15 mouse cellular contexts compared by ENCODE assay signal in genomic region chr1:131754212-131754829, GRCm38 (mm10). TPM values are rescaled to one million over a fixed set of nuclear protein-coding genes. Genes with fewer than 3 reads are reported as not detected.
DNase-seq lines count a peak whose midpoint lies in the region; ATAC-seq and TF ChIP-seq lines count a peak whose summit lies in the region.
"Had no signal": no experiment of that assay in that cellular context is flagged by ENCODE, and none has a peak within 500 bp of the region (broad histone marks: within the 10 kb centered on the region; RNA-seq: fewer than 3 reads in every experiment).

No protein-coding gene starts in this region.

- H3K4me3 ChIP-seq in heart, adult 2 months: no peak overlapping the region
- no peak overlapping the region for H3K4me3 ChIP-seq in liver, embryonic 11.5 days (ENCODE audit: low read depth, low read length)
- H3K4me3 ChIP-seq in MEL (ENCODE audit: control insufficient read depth in 1 of 2, insufficient read depth in 1 of 2, low read depth in 2 of 2, low read length in 2 of 2): no peak overlapping the region
- no peak overlapping the region for H3K4me3 ChIP-seq in hindbrain, embryonic 13.5 days
- H3K4me3 ChIP-seq: forebrain, embryonic 12.5 days; hindbrain, embryonic 12.5 days; liver, embryonic 13.5 days; midbrain, embryonic 12.5 days; neural tube, embryonic 15.5 days had no signal

- no peaks in the 10 kb centered on the region for H3K36me3 ChIP-seq in heart, adult 2 months (ENCODE audit: control insufficient read depth, insufficient read depth, low read length)
- no peaks in the 10 kb centered on the region for H3K36me3 ChIP-seq in liver, embryonic 11.5 days (ENCODE audit: control insufficient read depth, insufficient read depth, low read length)
- H3K36me3 ChIP-seq in MEL (ENCODE audit: control insufficient read depth in 1 of 2, insufficient read depth in 2 of 2, low read length in 2 of 2): peaks cover 0 to 8% of the 10 kb centered on the region in 2 experiments; a peak in 2 of 4 replicates
- H3K36me3 ChIP-seq in hindbrain, embryonic 13.5 days: no peaks in the 10 kb centered on the region
- H3K36me3 ChIP-seq: forebrain, embryonic 12.5 days; hindbrain, embryonic 12.5 days; liver, embryonic 13.5 days; midbrain, embryonic 12.5 days; neural tube, embryonic 15.5 days had no signal

- no peak for TF ChIP-seq EP300 in heart, adult 2 months (IDR thresholded peaks at IDR 0.05; ENCODE audit: insufficient read depth, low read depth, low read length)
- TF ChIP-seq EP300 in MEL (IDR thresholded peaks at IDR 0.05; ENCODE audit: low read depth in 1 of 2, low read length in 2 of 2): peak; percentile 52 to 58; a peak in 3 of 4 replicates

- no peaks in the 10 kb centered on the region for H3K27me3 ChIP-seq in heart, adult 2 months (ENCODE audit: control insufficient read depth, insufficient read depth, low read length)
- H3K27me3 ChIP-seq in liver, embryonic 11.5 days (replicated peaks; ENCODE audit: control insufficient read depth, insufficient read depth, low read length): no peaks in the 10 kb centered on the region
- H3K27me3 ChIP-seq in MEL (ENCODE audit: control insufficient read depth in 1 of 2, insufficient read depth in 2 of 2, low read length in 2 of 2): peaks cover 1 to 7% of the 10 kb centered on the region in 2 experiments
- no peaks in the 10 kb centered on the region for H3K27me3 ChIP-seq in hindbrain, embryonic 13.5 days
- H3K27me3 ChIP-seq: forebrain, embryonic 12.5 days; hindbrain, embryonic 12.5 days; neural tube, embryonic 15.5 days had no signal

- DNase-seq in heart, adult 2 months: no peak
- no peak for DNase-seq in heart, postnatal 10 days
- DNase-seq in liver, embryonic 11.5 days (ENCODE audit: low spot score): no peak
- DNase-seq in liver: no peak
- DNase-seq in MEL (ENCODE audit: low read depth, low spot score): peak; percentile 42
- DNase-seq in spleen, adult 18-20 months: no peak
- DNase-seq: B cell, adult 2 months; liver, embryonic 13.5 days had no signal

- H3K4me2 ChIP-seq in liver, embryonic 11.5 days: no peak overlapping the region
- no peak overlapping the region for H3K4me2 ChIP-seq in hindbrain, embryonic 13.5 days
- H3K4me2 ChIP-seq: forebrain, embryonic 12.5 days; hindbrain, embryonic 12.5 days; liver, embryonic 13.5 days; midbrain, embryonic 12.5 days; neural tube, embryonic 15.5 days had no signal

- peak; percentile 57; the same call in 1 of the 2 replicates for ATAC-seq in liver, embryonic 11.5 days (replicated peaks; ENCODE audit: low FRiP score)
- peak; percentile 31 for ATAC-seq in megakaryocyte-erythroid progenitor cell, adult 5-6 weeks (replicated peaks; ENCODE audit: low FRiP score, low TSS enrichment, poor library complexity, severe bottlenecking)
- no peak for ATAC-seq in hindbrain, embryonic 13.5 days (ENCODE audit: low FRiP score)
- ATAC-seq: intestine, postnatal 0 days had no signal

- H3K4me1 ChIP-seq in heart, adult 2 months (ENCODE audit: control insufficient read depth, insufficient read depth, low read length): peaks cover 6% of the 10 kb centered on the region
- peaks cover 13% of the 10 kb centered on the region for H3K4me1 ChIP-seq in liver, embryonic 11.5 days (replicated peaks; ENCODE audit: control insufficient read depth, insufficient read depth, low read length)
- H3K4me1 ChIP-seq in MEL (ENCODE audit: control insufficient read depth in 1 of 2, insufficient read depth in 2 of 2, low read length in 2 of 2): peaks cover 0 to 15% of the 10 kb centered on the region in 2 experiments; a peak in 2 of 4 replicates
- H3K4me1 ChIP-seq in hindbrain, embryonic 13.5 days (replicated peaks): 0 out of 2 replicates have a peak, but pooled peaks cover 9% of the 10 kb centered on the region
- H3K4me1 ChIP-seq: neural tube, embryonic 15.5 days had no signal

- WGBS in heart, adult 2 months: 17% methylated on average over 3 of the region's 3 CpGs
- WGBS in liver, embryonic 11.5 days: 27% methylated on average over 3 of the region's 3 CpGs
- 79% methylated on average over 3 of the region's 3 CpGs for WGBS in hindbrain, embryonic 13.5 days

- peak overlapping the region; percentile 31; the same call in 1 of the 2 replicates for H3K27ac ChIP-seq in heart, adult 2 months
- H3K27ac ChIP-seq in liver, embryonic 11.5 days (ENCODE audit: low read depth, low read length): no peak overlapping the region
- no peak overlapping the region for H3K27ac ChIP-seq in MEL (ENCODE audit: control insufficient read depth, low read depth, low read length)
- H3K27ac ChIP-seq in hindbrain, embryonic 13.5 days: no peak overlapping the region
- H3K27ac ChIP-seq: forebrain, embryonic 12.5 days; hindbrain, embryonic 12.5 days; liver, embryonic 13.5 days; midbrain, embryonic 12.5 days; neural tube, embryonic 15.5 days had no signal

- no peaks in the 10 kb centered on the region for H3K79me2 ChIP-seq in heart, adult 2 months (replicated peaks; ENCODE audit: control insufficient read depth, insufficient read depth, low read length)
- H3K79me2 ChIP-seq in MEL (ENCODE audit: control insufficient read depth, insufficient read depth, low read length, poor library complexity): no peaks in the 10 kb centered on the region

- intact Hi-C loops in heart, adult 2 months (cut with DNase I): no loop called here
- intact Hi-C loops in heart, postnatal 10 days (cut with DNase I): no loop called here

- no peak overlapping the region for H3K9ac ChIP-seq in heart, adult 2 months (ENCODE audit: low read depth, low read length)
- H3K9ac ChIP-seq in liver, embryonic 11.5 days (ENCODE audit: low read depth, low read length): no peak overlapping the region
- H3K9ac ChIP-seq in MEL (ENCODE audit: control insufficient read depth, low read depth, low read length, poor library complexity, severe bottlenecking): no peak overlapping the region
- H3K9ac ChIP-seq in hindbrain, embryonic 13.5 days: no peak overlapping the region
- H3K9ac ChIP-seq: forebrain, embryonic 12.5 days; hindbrain, embryonic 12.5 days; liver, embryonic 13.5 days; midbrain, embryonic 12.5 days; neural tube, embryonic 15.5 days had no signal

- TF ChIP-seq RAD21 in MEL (IDR thresholded peaks at IDR 0.05; ENCODE audit: low read depth, low read length): no peak

- no peak for TF ChIP-seq POLR2A in heart, adult 2 months (IDR thresholded peaks at IDR 0.05; ENCODE audit: insufficient read depth, low read depth, low read length)
- TF ChIP-seq POLR2A in MEL (IDR thresholded peaks at IDR 0.05; ENCODE audit: control insufficient read depth in 1 of 2, insufficient read depth in 1 of 2, low read depth in 1 of 2, low read length in 2 of 2, poor library complexity in 1 of 2): no peak

- TF ChIP-seq CTCF in heart, adult 2 months (IDR thresholded peaks at IDR 0.05): no peak
- no peak for TF ChIP-seq CTCF in MEL (IDR thresholded peaks at IDR 0.05 in 2 of 3, conservative IDR thresholded peaks at IDR 0.05 in 1 of 3; ENCODE audit: control insufficient read depth in 1 of 3, insufficient read depth in 1 of 3, low read depth in 2 of 3, low read length in 3 of 3, poor library complexity in 1 of 3, severe bottlenecking in 1 of 3)

- H3K9me3 ChIP-seq in liver, embryonic 11.5 days (ENCODE audit: control insufficient read depth, low read length): no peaks in the 10 kb centered on the region
- no peaks in the 10 kb centered on the region for H3K9me3 ChIP-seq in MEL (replicated peaks; ENCODE audit: insufficient read depth, low read length)
- no peaks in the 10 kb centered on the region for H3K9me3 ChIP-seq in hindbrain, embryonic 13.5 days
- H3K9me3 ChIP-seq: forebrain, embryonic 12.5 days; hindbrain, embryonic 12.5 days; liver, embryonic 13.5 days; midbrain, embryonic 12.5 days; neural tube, embryonic 15.5 days had no signal

TF ChIP-seq in MEL, 35 proteins besides CTCF, POLR2A, EP300 and RAD21 (continues in another document):
- TF ChIP-seq MAFK (IDR thresholded peaks at IDR 0.05; ENCODE audit: borderline replicate concordance, low read depth, low read length) (no peak), ZNF384 (IDR thresholded peaks at IDR 0.05; ENCODE audit: low read depth, low read length) (peak; percentile 96), JUND (IDR thresholded peaks at IDR 0.05; ENCODE audit: low read depth, low read length) (no peak), TBP (IDR thresholded peaks at IDR 0.05; ENCODE audit: low read depth, low read length) (no peak), TCF12 (IDR thresholded peaks at IDR 0.05; ENCODE audit: low read depth, low read length) (peak; percentile 78), GATA1 (IDR thresholded peaks at IDR 0.05; ENCODE audit: low read depth, low read length) (peak; percentile 78), ZMIZ1 (IDR thresholded peaks at IDR 0.05; ENCODE audit: low read depth, low read length) (no peak), MYB (IDR thresholded peaks at IDR 0.05; ENCODE audit: low read depth, low read length) (no peak), MEF2A (IDR thresholded peaks at IDR 0.05; ENCODE audit: extremely low read depth, insufficient replicate concordance, low read depth, low read length, poor library complexity, severe bottlenecking) (no peak), USF1 (IDR thresholded peaks at IDR 0.05; ENCODE audit: low read depth, low read length) (no peak), TAL1 (IDR thresholded peaks at IDR 0.05; ENCODE audit: low read length) (peak; percentile 31; the same call in 1 of the 2 replicates)

RNA-seq across cellular contexts. Expression of gene Slc26a9, which starts 10.5 kb away (rescaled TPM):
- total RNA-seq in heart, adult 2 months (2021): not detected
- 0.03 and 0.08 TPM in 2 replicates for polyA plus RNA-seq in heart, adult 2 months (2012; rRNA removed)
- total RNA-seq in heart, postnatal 10 days (2021): not detected
- polyA plus RNA-seq in liver, embryonic 11.5 days (2014; fragmentation: Nextera tagmentation; extraction: Ambion mirVana): not detected in 2 replicates
- not detected in 2 replicates for total RNA-seq in MEL (2012; rRNA removed)
- polyA plus RNA-seq in MEL (2012; ENCODE audit: insufficient read depth in 1 of 2, insufficient read length in 2 of 2, low read depth in 1 of 2, low replicate concordance in 2 of 2, missing spikeins in 1 of 2): under 1 TPM in 1 of 2 experiments, not detected in 1; 0.04 TPM
- total RNA-seq in megakaryocyte-erythroid progenitor cell, adult 5-6 weeks (2014; fragmentation: Nextera tagmentation): not detected in 2 replicates
- total RNA-seq in megakaryocyte-erythroid progenitor cell, adult 5-6 weeks (2017): not detected in 2 replicates
- polyA plus RNA-seq in hindbrain, embryonic 13.5 days (2015; fragmentation: Nextera tagmentation; extraction: Ambion mirVana): 0.05 TPM in 1 of 2 replicates, not detected in the other
- polyA plus RNA-seq: forebrain, embryonic 12.5 days; liver, embryonic 13.5 days; midbrain, embryonic 12.5 days had no signal

RNA-seq across cellular contexts. Expression of gene Pm20d1, which starts 42.9 kb away (rescaled TPM):
- total RNA-seq in heart, adult 2 months (2021): 1 to 10 TPM; 5.8 to 7.5 TPM
- polyA plus RNA-seq in heart, adult 2 months (2012; rRNA removed): 5.9 and 8.3 TPM in 2 replicates
- 1 to 10 TPM; 3.0 to 4.0 TPM for total RNA-seq in heart, postnatal 10 days (2021)
- polyA plus RNA-seq in liver, embryonic 11.5 days (2014; fragmentation: Nextera tagmentation; extraction: Ambion mirVana): 2.8 and 4.6 TPM in 2 replicates
- total RNA-seq in MEL (2012; rRNA removed): not detected in 2 replicates
- not detected for polyA plus RNA-seq in MEL (2012; ENCODE audit: insufficient read depth in 1 of 2, insufficient read length in 2 of 2, low read depth in 1 of 2, low replicate concordance in 2 of 2, missing spikeins in 1 of 2)
- total RNA-seq in megakaryocyte-erythroid progenitor cell, adult 5-6 weeks (2014; fragmentation: Nextera tagmentation): 0.20 TPM in 1 of 2 replicates, not detected in the other
- not detected in 2 replicates for total RNA-seq in megakaryocyte-erythroid progenitor cell, adult 5-6 weeks (2017)
- polyA plus RNA-seq in hindbrain, embryonic 13.5 days (2015; fragmentation: Nextera tagmentation; extraction: Ambion mirVana): 0.27 and 0.30 TPM in 2 replicates
